Mouse (Mus musculus): ENCODE data around the gene Tet3. TPM values are rescaled to one million over a fixed set of nuclear protein-coding genes. Genes with fewer than 3 reads are reported as not detected.

The Tet3 gene
- total RNA-seq, 2 experiments from 2014 or later: 86.4 to 87.3 TPM

GRCm38 (mm10) chr6:83399790-83400189, 59.1 kb downstream of the Tet3 start:
- no peak for DNase-seq (ENCODE audit: low spot score in 2 of 2)
- intact Hi-C loops (cut with DNase I): no loop called here

DNA sequence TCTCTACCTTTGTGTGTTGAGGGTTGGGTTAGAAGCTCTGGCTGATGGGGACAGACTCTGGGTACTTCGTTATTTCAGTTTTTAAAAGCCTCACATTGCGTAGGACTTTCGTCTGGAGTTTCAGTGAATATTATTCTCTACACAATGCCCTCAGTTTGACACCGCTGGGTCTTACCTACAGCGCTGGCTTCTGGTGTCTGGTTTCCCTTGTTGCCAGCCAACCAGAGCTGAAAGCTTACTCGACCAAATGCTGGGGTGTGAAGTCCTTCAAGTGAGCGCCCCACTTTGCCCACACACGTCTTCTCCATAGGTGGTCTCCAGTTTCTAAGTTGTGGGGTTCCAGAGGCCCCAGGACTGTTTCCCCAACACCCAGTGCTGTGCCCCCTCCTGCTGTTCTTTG, 61.2 kb downstream of the Tet3 start:
- intact Hi-C loops (cut with DNase I): no loop called here
- DNase-seq (ENCODE audit: low spot score in 2 of 2): no peak

DNA sequence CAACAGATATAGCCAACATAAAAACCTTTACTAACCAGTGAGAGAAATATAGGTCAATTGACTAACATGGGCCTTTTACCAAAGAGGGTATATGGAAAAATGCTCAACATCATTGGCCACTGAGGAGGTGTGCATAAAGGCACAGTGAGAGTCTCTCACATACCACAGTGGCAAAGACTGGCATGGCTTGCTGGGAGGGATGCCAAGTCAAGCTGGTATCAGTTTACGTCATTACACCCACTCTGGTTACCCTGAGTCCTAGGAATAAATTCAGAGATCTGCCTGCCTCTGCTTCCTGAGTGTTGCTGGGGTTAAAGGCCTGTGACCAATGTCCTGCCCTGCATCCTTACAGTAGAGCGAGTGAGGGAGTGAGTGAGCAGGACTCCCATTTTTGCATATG, 62.2 kb downstream of the Tet3 start:
- intact Hi-C loops (cut with DNase I): no loop called here

GRCm38 (mm10) chr6:83395544-83396229, 63.2 kb downstream of the Tet3 start:
- intact Hi-C loops (cut with DNase I): no loop called here
- no peak for DNase-seq (ENCODE audit: low spot score in 2 of 2)

More for the DNA sequence above, 62.2 kb downstream of the Tet3 start:
- DNase-seq (ENCODE audit: low spot score in 2 of 2): peak in 1 of 2 experiments; percentile 41

- DNase-seq (ENCODE audit: low spot score in 2 of 2): no peak
- intact Hi-C loops (cut with DNase I): no loop called here
Measured at GRCm38 (mm10) chr6:83394122-83394521, 64.8 kb downstream of the Tet3 start.

- intact Hi-C loops (cut with DNase I): no loop called here
- peak; percentile 42 to 56 for DNase-seq (ENCODE audit: low spot score in 2 of 2)
Measured at GRCm38 (mm10) chr6:83392166-83392780, 66.6 kb downstream of the Tet3 start.

- no peak for DNase-seq (ENCODE audit: low spot score in 2 of 2)
- intact Hi-C loops (cut with DNase I): no loop called here
Measured at GRCm38 (mm10) chr6:83385569-83386090, 73.3 kb downstream of the Tet3 start.

DNA sequence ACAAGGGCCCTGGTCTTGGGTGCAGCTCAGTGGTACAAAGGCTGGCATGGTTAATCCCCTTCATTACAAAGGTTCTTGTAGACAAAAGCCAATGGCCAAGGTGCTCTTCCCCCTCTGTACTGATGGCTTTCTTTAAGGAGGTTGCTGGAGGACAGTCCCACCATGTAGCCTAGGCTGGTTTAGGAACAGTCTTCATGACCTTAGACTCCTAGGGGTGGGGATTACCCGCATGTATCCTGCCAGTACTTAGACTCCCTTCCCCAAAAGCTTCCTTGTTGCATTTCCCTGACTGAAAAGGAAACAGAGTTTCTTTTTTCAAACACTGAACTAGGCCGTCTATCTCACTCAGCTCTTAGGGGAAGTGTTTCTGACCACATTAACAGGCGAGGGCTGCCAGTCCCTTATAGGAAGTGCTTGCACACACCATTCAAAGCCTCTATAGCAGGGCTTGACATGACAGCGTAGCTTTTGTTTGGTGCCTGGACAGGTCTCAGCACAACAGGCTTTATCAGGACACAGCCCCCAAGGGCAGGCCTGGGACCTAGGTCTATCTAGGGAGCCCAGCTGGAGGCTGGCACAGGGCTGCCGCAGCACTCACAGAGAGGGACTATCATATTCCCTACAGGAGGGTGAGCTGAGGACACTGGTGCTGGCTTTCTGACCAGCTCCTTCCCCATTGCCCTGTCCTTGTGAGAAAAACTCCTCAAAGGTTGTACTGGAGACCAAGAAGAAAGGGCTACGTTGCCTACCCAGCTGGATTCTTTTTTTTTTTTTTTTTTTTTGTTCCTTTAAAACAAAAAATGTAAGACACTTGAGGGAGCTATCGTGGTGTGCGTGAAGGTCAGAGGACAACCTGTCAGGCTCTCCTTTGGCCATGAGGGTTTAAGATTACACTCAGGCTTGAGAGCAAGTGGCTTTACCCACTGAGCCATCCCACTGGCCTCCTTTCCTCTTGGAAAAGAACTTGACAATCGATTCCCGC, 77.1 kb downstream of the Tet3 start:
- intact Hi-C loops (cut with DNase I): no loop called here
- DNase-seq (ENCODE audit: low spot score in 2 of 2): no peak

DNA sequence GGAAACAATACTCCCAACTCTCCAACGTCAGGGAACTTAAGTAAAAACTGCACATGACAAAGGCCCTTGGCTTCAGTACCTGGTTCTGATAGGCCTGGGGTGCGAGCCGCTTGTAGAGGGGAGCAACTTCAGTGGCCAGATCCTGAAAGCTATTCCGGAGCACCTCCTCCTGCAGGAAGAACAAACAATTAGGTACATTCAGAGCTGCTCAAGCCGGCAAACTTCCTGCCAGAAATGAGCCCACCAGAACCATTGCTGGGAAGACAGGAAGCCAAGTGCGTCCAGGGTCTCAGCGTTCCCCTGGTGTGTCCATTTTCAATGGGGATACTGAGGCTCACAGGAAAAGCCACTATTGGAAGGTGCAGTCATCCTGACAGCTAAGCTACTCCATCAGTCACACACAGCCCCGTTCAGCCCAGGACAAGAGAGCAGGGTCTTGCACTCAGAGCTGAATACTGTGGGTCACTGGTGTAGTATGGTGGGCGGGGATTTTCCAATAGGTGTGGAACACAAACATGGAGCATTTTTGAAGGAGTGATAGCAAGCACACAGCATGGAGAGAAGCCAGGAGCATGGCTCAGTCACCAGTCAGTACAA, 85.1 kb downstream of the Tet3 start:
- no peak for DNase-seq (ENCODE audit: low spot score in 2 of 2)
- intact Hi-C loops (cut with DNase I): no loop called here

GRCm38 (mm10) chr6:83371350-83371749, 87.5 kb downstream of the Tet3 start:
- DNase-seq (ENCODE audit: low spot score in 2 of 2): peak in 1 of 2 experiments; percentile 82
- intact Hi-C loops (cut with DNase I): loop anchor here (2.0 kb wide), 1 partner anchor 69 kb away; no protein-coding TSS in a partner anchor

- intact Hi-C loops (cut with DNase I): loop anchor here (2.0 kb wide), 1 partner anchor 70 kb away; no protein-coding TSS in a partner anchor
- no peak for DNase-seq (ENCODE audit: low spot score in 2 of 2)
Measured at GRCm38 (mm10) chr6:83370316-83370965, 88.4 kb downstream of the Tet3 start.

DNA sequence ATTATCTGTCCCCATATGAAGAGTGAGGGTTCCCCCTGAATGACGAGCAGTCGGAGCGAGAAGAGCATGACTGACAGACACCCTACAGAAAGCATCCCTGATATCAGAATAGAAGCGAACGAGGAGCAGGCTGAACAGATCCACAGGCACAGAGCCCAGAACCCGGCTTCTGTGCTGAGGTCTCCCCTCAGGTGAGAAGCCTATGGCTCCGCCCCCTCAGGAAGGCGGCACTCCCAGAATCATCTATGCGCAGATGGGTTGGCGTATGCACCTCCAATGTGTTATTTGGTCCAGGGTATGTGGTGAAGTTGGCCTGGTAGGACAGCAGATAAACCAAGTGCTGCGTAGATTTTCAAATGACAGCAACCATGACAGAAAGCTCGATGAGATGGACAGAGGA, 95.8 kb downstream of the Tet3 start:
- intact Hi-C loops (cut with DNase I): no loop called here
- DNase-seq (ENCODE audit: low spot score in 2 of 2): no peak

DNA sequence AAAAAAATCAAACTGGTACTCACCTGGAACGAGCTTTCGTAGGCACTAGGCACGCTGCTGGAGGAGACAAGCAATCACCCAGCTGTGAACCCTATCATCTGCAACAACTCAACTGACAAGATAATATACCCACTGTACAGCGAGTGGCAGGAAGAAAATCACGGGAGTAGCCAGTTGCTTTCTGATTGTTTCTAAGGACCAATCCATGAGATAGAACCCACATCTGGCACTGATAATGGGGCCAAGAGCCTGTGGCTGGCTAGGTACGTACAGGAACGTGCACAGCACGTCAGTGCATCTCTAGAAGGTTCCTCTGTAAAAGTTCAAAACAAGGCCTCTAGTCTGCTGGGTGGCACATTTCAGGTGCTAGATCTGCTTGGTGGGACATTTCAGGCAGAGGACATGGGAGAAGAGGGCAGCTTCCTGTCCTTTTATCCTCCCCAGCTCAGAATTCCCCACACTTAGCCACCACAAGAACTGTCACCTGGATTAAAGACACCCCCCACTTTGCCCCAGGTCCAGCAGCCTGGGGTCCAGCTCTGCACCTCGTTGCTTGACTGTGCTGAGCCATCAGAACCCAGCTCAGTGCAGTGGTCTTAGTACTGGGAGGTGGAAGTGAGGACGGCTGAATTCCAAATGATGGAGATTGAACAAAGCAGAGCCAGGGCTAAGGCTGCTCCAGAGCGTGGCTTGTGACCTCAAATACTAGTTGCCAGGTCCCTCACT, 97.2 kb downstream of the Tet3 start:
- intact Hi-C loops (cut with DNase I): no loop called here
- no peak for DNase-seq (ENCODE audit: low spot score in 2 of 2)

DNA sequence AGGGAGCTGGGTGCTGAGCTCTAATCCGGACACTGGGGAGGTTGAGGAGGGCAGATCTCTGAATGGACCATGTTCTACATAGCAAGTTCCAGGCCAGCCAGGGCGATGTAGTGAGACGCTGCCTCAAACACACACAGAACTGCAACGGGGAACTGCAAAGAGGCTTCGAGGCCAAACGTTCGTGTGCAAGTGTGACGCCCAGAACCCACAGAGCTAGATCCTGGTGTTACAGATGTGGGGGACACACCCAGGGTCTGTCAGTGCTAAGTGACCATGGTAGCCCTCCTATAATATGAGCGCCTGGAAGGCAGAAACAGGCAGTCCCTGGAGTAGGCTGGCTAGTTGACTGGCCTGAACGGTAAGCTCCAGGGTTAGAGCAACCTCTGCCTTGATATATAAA, 101.4 kb downstream of the Tet3 start:
- intact Hi-C loops (cut with DNase I): loop anchor here (10.0 kb wide), 1 partner anchor 143 kb away; the partner anchor contains the start of gene Slc4a5
- DNase-seq (ENCODE audit: low spot score in 2 of 2): no peak

DNA sequence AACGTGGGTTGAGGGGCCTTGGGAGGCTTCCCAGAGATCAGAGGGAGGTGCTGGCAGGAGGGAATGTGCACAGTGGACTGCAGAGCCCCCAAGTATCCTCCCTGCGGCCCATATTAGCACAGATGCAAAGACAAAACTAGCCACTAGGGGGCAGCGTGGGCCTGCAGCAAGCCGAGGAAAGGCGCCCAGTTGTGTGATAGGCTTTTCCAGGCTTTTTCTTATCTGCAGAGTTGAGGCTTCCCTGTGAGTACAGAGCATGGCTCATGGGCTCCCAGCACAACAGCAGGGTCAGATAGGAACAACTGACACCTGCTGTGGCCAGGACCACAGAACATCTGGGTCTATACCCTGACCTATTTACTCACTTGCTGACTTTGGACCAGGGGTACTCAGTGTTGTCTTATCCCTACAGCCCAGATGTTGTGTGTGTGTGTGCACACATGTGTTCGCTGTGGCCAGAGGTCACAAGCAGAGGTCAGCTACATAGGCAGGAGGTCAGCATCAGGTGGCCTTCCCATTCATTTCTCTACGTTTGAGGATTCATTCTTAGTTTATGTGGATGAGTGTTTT, 102.2 kb downstream of the Tet3 start:
- peak; percentile 83 to 85 for DNase-seq (ENCODE audit: low spot score in 2 of 2)
- intact Hi-C loops (cut with DNase I): loop anchor here (1.0 to 10.0 kb wide), 2 partner anchors 142 to 156 kb away; partner anchors contain the start of gene Slc4a5

DNA sequence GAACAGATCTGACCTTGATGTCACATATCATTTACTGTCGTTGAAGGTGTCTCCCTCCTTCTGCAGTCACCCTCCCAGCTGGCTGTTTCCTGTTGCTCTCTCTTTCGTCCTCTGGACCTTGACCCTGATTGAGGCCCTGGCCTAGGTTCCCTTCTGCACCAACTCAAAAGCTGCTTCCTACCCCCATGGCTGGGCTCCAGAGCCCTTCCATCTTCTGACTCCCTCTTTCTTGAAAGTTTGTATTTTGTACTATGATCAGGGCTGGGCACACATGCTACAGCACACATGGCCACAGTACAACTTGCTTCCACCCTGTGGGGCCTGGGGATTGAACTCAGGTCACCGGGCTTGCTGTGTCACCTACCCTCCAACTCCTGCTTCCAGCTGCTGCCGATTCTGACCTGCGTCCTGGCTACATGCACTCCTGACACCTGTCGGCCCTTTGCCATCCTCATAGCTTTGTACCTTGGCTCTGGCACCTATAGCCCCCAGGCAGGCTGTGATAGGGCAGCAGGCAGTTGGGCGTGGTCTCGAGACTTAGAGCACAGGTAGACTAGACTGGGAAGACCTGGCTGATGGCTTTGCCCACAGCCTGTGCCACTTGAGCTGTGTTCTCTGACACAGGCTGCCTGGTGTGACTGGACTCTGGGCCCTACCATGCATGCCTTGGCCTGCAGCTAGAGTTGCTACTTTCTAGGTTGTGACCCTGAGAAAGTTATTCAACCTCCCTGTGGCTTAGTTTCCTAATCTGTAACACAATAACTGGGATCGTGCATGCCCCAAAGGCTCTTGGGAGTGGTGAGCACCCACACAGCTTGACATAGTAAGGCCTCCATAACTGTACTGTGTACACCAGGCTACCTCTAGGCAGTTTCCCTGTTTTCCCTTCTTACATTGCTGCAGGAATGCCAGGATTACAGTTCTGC, 103.8 kb downstream of the Tet3 start:
- DNase-seq (ENCODE audit: low spot score in 2 of 2): no peak
- intact Hi-C loops (cut with DNase I): loop anchor here (2.0 to 10.0 kb wide), 3 partner anchors 140 to 317 kb away; partner anchors contain the start of gene Slc4a5

All from left cerebral cortex, postnatal 25 days (tissue).